ENCODE assay signal across 11 mouse cellular contexts in genomic region chr13:99679934-99680333, GRCm38 (mm10).
"Had no signal": no experiment of that assay in that cellular context is flagged by ENCODE, and none has a peak within 500 bp of the region (broad histone marks: within the 10 kb centered on the region; RNA-seq: fewer than 3 reads in every experiment).

No protein-coding gene starts in this region.

- H3K9me3 ChIP-seq: liver, embryonic 13.5 days; midbrain, embryonic 15.5 days had no signal

- H3K4me1 ChIP-seq: limb, embryonic 13.5 days had no signal

- H3K27me3 ChIP-seq: limb, embryonic 13.5 days; midbrain, embryonic 15.5 days; neural tube, embryonic 13.5 days had no signal

- H3K36me3 ChIP-seq: limb, embryonic 13.5 days; liver, embryonic 13.5 days; midbrain, embryonic 15.5 days; neural tube, embryonic 13.5 days had no signal

- DNase-seq: kidney, adult 9 months; kidney, postnatal 36 days; liver, embryonic 13.5 days; right cerebral cortex, postnatal 4 days; spleen, adult 18-20 months; thymus, adult 18-20 months; thymus, postnatal 14 days had no signal

- H3K4me3 ChIP-seq: limb, embryonic 13.5 days; liver, embryonic 13.5 days; midbrain, embryonic 15.5 days; neural tube, embryonic 13.5 days had no signal

- H3K4me2 ChIP-seq: limb, embryonic 13.5 days; liver, embryonic 13.5 days; midbrain, embryonic 15.5 days; neural tube, embryonic 13.5 days had no signal

- H3K27ac ChIP-seq: kidney, postnatal 0 days; limb, embryonic 13.5 days; liver, embryonic 13.5 days; midbrain, embryonic 15.5 days; neural tube, embryonic 13.5 days had no signal

- H3K9ac ChIP-seq: limb, embryonic 13.5 days; liver, embryonic 13.5 days; midbrain, embryonic 15.5 days; neural tube, embryonic 13.5 days had no signal
